Mouse (Mus musculus) liver, embryonic 14.5 days (tissue): ENCODE measurements at regions not wholly inside any gene's neighbourhood (a gene's known extent, or its start where the extent isn't known, plus 50 kb on each side); places are given as distances from the start of the nearest gene placed in this dataset.
A peak's percentile ranks its signal among the peaks of the same experiment; 100 is the strongest.

Source experiments
- CTCF ChIP-seq: IDR thresholded peaks from 2 replicates; pipeline ENCODE4 v1.5.1; 2016; ENCODE audit warnings: antibody characterized with exemption, low read depth, control low read depth
- EP300 ChIP-seq: IDR thresholded peaks from 2 replicates; pipeline ENCODE4 v1.6.1; 2016; ENCODE audit warnings: antibody characterized with exemption, low read depth

DNA sequence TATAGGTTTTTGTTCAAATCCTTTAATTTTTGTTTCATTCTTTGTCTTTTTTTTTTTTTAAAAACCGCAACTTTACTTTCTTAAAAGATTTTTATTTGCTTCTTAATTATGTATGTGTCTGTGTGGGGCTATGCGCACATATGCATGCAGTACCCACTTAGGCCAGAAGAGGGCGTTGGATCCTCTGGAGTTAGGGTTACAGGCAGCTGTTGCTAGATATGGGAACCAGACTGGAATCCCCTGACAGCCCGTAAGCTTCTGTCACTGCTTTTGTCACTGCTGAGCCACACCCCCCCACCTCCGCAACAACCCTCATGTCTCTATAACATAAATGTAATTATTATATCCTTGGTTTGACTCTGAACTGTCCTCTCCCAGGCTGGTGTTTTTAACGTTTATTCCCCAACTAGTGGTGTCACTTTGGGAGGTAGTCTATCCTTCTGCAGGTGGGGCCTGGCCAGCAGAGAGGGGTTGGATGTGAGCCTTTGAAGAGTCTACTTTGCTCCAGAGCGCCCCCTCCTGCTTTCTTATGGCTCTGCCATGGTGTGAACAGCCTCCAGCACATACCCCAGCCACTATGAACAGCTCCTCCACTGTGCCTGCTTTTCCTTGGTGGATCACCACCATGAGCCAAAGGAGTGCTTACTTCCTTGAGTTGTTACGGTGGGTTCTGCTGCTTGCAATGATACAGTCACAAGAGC is 332.7 kb upstream of the Runx1 start:
- peak; percentile 65 for TF ChIP-seq CTCF
- TF ChIP-seq EP300, result no peak
